Mouse (Mus musculus) thymus, adult 2 months (tissue): ENCODE results near the gene Gif. TPM values are rescaled to one million over a fixed set of nuclear protein-coding genes. Genes with fewer than 3 reads are reported as not detected.

Experiments used
- DNase-seq: peaks from one replicate; pipeline ENCODE4 v3.0.0; 2021
- H3K27ac ChIP-seq: fragments of 200-500 bp; 2 replicates; pipeline ENCODE4 v1.5.1; 2012; ENCODE audit warnings: low read length, control low read depth; ENCODE audit not compliant: control insufficient read depth, insufficient read depth
- H3K27me3 ChIP-seq: fragments of 200-500 bp; 2 replicates; pipeline ENCODE4 v1.6.1; 2012; ENCODE audit warnings: mild to moderate bottlenecking, low read length, moderate library complexity, mixed read lengths; ENCODE audit not compliant: control insufficient read depth, insufficient read depth
- H3K36me3 ChIP-seq: fragments of 200-500 bp; 2 replicates; pipeline ENCODE4 v1.6.1; 2012; ENCODE audit warnings: mild to moderate bottlenecking, low read length, moderate library complexity; ENCODE audit not compliant: control insufficient read depth, insufficient read depth
- H3K4me1 ChIP-seq: fragments of 200-500 bp; replicated peaks from 2 replicates; pipeline ENCODE4 v1.6.1; 2012; ENCODE audit warnings: low read length; ENCODE audit not compliant: control insufficient read depth, insufficient read depth
- H3K4me3 ChIP-seq: fragments of 200-500 bp; 2 replicates; pipeline ENCODE4 v1.5.1; 2012; ENCODE audit warnings: mild to moderate bottlenecking, low read length, control low read depth, moderate library complexity; ENCODE audit not compliant: control insufficient read depth, insufficient read depth
- CTCF ChIP-seq: fragments of 200-500 bp; IDR thresholded peaks from 2 replicates; pipeline ENCODE4 v1.5.1; 2012; ENCODE audit warnings: mild to moderate bottlenecking, control low read depth, low read length, moderate library complexity, borderline replicate concordance; ENCODE audit not compliant: control insufficient read depth, poor library complexity, insufficient read depth; ENCODE audit errors: extremely low read depth
- POLR2A ChIP-seq: fragments of 200-500 bp; IDR thresholded peaks from 2 replicates; pipeline ENCODE4 v1.6.1; 2012; ENCODE audit warnings: mild to moderate bottlenecking, low read length, control low read depth, moderate library complexity; ENCODE audit not compliant: control insufficient read depth, poor library complexity, insufficient read depth; ENCODE audit errors: extremely low read depth
- WGBS: fragments of 180-500 bp; shearing (Covaris S2); methylation state at CpG from one replicate; pipeline ENCODE4 v1.1.7; 2018; 5-methylcytosine and 5-hydroxymethylcytosine counted together
- polyA plus RNA-seq: library from polyadenylated mRNA; depleted of rRNA; stranded (reverse); fragments of >200 nt; gene quantifications from 2 replicates; pipeline ENCODE4 v1.2.3, GENCODE M21; 2012; rRNA removed

Gif gene
- polyA plus RNA-seq, 1 experiment: 0.08 TPM

DNA sequence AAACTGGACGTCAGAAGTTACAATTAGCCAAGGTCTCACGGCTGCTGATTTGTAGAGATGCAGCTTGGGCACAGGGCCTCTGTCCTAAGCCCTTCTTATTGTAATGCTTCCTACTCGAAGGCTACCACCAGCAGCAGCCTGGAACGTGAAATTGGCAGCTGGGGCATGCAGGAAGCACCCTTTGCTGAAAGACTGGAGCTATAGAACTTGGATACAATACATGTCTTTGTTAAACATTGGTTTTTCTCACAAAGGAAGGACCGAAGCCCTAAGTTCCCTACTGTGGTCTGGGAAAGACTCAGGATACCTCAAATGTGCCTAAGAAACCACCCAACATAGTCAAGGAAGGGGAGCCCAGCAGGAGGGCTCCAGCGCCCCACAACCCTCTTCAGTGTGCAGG, 60.5 kb downstream of the Gif start:
- H3K27ac ChIP-seq: no peak overlapping the region
- no peak overlapping the region for H3K4me3 ChIP-seq
- TF ChIP-seq POLR2A: no peak
- no peak for TF ChIP-seq CTCF
- no peaks in the 10 kb centered on the region for H3K36me3 ChIP-seq
- WGBS: 30% methylated on average over 6 of the region's 6 CpGs
- H3K27me3 ChIP-seq: no peaks in the 10 kb centered on the region
- H3K4me1 ChIP-seq: peaks cover 6% of the 10 kb centered on the region
- DNase-seq: no peak

DNA sequence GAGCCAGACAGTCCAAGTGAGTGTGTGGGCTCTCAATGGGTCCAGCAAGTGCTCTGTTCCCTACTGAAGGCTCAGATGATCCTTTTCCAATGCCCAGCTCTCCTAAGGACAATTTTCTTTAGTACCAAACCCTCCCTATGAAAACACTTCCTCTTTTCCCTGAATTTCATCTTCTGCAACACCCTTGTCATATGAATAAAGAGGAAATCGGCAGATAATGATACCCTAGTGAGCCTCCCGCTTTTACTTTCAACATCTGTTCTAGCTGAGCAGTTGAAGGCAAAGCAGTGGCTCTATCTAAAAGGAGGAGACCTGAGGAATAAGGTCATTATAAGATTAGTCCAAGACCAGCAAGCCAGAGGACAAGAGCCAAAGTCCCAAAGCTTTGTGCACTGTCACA, 61.1 kb downstream of the Gif start:
- TF ChIP-seq CTCF (no peak), POLR2A (no peak)
- no peaks in the 10 kb centered on the region for H3K27me3 ChIP-seq
- 40% methylated on average over 2 of the region's 2 CpGs for WGBS
- no peak for DNase-seq
- H3K27ac ChIP-seq: no peak overlapping the region
- peaks cover 6% of the 10 kb centered on the region for H3K4me1 ChIP-seq
- H3K4me3 ChIP-seq: no peak overlapping the region
- no peaks in the 10 kb centered on the region for H3K36me3 ChIP-seq

DNA sequence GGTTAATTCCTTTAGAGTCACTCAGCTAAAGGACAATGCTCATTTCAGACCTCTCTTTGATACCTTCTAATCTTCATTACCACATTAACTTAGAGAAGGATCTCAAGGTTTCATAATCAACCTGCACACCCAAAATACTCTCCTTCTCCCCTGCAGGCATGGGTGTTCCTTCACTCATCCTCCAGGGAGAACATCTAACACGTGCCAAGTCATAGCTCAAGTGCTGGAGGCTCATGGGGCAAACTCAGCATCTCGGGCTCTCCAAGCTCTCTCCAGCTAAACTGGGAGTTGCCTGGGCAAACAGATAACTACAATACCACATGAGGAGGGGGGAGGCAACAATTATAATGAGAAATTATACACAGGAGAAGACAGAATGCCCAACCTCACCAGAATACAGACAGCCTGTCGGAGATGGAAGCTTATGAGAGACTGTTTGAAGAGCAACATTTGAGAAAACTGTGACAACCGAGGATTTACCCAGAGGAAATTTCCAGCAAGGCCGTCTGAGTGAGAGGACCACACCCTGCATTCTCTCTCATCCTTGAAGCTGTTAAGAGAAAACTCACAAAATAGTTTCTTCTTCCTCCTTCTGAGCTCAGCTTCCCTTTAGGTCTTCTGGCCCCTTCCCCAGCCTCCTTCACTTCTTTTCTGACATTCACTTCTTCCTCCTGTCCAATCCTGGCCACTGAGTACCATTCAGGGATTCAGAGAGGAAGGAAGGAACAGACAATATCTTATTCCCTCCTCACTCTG, 62.8 kb downstream of the Gif start:
- DNase-seq: no peak
- no peak for TF ChIP-seq CTCF
- TF ChIP-seq POLR2A: no peak
- no peaks in the 10 kb centered on the region for H3K36me3 ChIP-seq
- 74% methylated on average over 5 of the region's 5 CpGs for WGBS
- no peak overlapping the region for H3K4me3 ChIP-seq
- H3K27ac ChIP-seq: no peak overlapping the region
- peaks cover 6% of the 10 kb centered on the region for H3K4me1 ChIP-seq
- no peaks in the 10 kb centered on the region for H3K27me3 ChIP-seq

DNA sequence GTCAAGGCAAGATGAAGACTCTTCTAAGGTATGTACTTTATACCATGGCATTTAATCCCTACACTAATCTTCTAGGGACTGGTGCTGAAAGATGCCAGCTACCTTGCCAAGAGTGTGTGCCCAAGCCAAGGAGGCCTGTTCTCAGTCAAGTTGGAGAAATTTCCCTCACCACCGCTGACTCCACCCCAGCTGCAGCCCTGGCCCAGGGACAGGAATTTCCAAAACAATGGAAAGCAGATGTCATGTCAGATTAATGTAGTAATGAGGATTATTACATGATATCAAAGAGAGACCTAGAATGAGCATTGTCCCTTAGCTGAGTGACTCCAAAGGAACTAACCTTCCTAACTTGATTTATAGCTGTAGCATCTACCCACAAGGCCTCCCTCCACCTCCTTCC, 63.5 kb downstream of the Gif start:
- 94% methylated on average over 1 of the region's 1 CpGs for WGBS
- no peaks in the 10 kb centered on the region for H3K27me3 ChIP-seq
- H3K36me3 ChIP-seq: no peaks in the 10 kb centered on the region
- H3K27ac ChIP-seq: no peak overlapping the region
- no peak for DNase-seq
- H3K4me1 ChIP-seq: peaks cover 6% of the 10 kb centered on the region
- H3K4me3 ChIP-seq: no peak overlapping the region
- TF ChIP-seq CTCF: no peak
- no peak for TF ChIP-seq POLR2A

DNA sequence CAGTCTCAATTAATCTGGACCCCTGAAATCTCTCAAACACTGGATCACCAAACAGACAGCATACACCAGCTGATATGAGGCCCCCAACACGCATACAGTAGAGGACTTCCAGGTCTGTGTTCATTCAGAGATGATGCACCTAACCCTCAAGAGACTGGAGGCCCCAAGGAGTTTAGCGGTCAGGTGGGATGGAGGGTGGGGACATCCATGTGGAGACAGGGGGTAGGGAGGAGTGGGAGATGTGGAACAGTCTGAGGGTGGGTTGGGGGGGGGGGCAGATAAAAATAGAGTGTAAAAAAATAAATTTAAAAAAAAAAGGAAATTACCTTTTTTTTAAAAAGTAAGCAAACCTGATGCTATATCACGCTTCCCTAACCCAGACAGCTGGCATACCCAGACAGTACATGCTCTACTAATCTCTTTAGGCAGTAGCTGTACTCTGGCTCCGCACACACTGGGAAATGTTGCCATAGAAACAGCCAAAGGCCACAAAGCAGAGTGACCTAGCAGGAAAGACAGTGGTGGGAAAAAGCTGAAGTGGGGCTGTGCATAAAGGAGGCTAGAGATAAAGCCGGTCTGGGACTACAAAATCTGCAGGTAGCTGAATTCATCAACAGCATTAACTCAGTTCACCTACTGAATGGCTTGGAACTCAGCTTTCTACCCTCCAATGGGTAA, 64.5 kb downstream of the Gif start:
- no peak for TF ChIP-seq CTCF
- Histone ChIP-seq H3K27me3 (0 out of 2 replicates have a peak, but pooled peaks cover under 1% of the 10 kb centered on the region), H3K4me3 (no peak overlapping the region), H3K27ac (no peak overlapping the region), H3K36me3 (no peaks in the 10 kb centered on the region), H3K4me1 (peaks cover 6% of the 10 kb centered on the region)
- 60% methylated on average over 5 of the region's 5 CpGs for WGBS
- DNase-seq: no peak

Other genes starting within 250 kb of the Gif start
- gene Ms4a6b, start 231.0 kb upstream of the Gif start, polyA plus RNA-seq: 41.7 and 46.9 TPM in 2 replicates
- gene Ms4a4d, start 210.8 kb upstream of the Gif start, polyA plus RNA-seq: 2.1 and 4.0 TPM in 2 replicates
- gene Ms4a6d, start 142.7 kb upstream of the Gif start, polyA plus RNA-seq: 4.2 and 9.4 TPM in 2 replicates
- gene Ms4a2, start 123.8 kb upstream of the Gif start, polyA plus RNA-seq: not detected in 2 replicates
- gene Ms4a3, start 106.7 kb upstream of the Gif start, polyA plus RNA-seq: 0.59 and 0.80 TPM in 2 replicates
- not detected in 2 replicates for gene Oosp2, start 87.0 kb upstream of the Gif start, polyA plus RNA-seq
- gene Oosp1, start 56.4 kb upstream of the Gif start, polyA plus RNA-seq: 0.11 and 0.84 TPM in 2 replicates
- gene Oosp3, start 50.5 kb upstream of the Gif start, polyA plus RNA-seq: not detected in 2 replicates
- gene Mrpl16, start 22.8 kb downstream of the Gif start, polyA plus RNA-seq: 8.9 and 10.6 TPM in 2 replicates
- 2.2 and 2.4 TPM in 2 replicates for gene Stx3, start 71.8 kb downstream of the Gif start, polyA plus RNA-seq
- gene Olfr1417, start 91.7 kb downstream of the Gif start, polyA plus RNA-seq: not detected in 2 replicates
- not detected in 2 replicates for gene Olfr1418, start 113.5 kb downstream of the Gif start, polyA plus RNA-seq
- gene Olfr1419, start 127.6 kb downstream of the Gif start, polyA plus RNA-seq: 0.11 TPM in 1 of 2 replicates, not detected in the other
- not detected in 2 replicates for gene Olfr1420, start 139.0 kb downstream of the Gif start, polyA plus RNA-seq
- gene Patl1, start 164.8 kb downstream of the Gif start, polyA plus RNA-seq: 28.1 and 34.4 TPM in 2 replicates
- gene Osbp, start 218.4 kb downstream of the Gif start, polyA plus RNA-seq: 23.0 and 24.5 TPM in 2 replicates